Mouse (Mus musculus) thymus, postnatal 36 days (tissue): ENCODE results near the gene Rbl1.
A peak's percentile ranks its signal among the peaks of the same experiment; 100 is the strongest.

Experiments used
- DNase-seq, 2 experiments: peaks; one replicate each; pipeline ENCODE4 v3.0.0; 2022; ENCODE audit warnings: mixed read lengths in 2 of 2

Gene Rbl1

DNA sequence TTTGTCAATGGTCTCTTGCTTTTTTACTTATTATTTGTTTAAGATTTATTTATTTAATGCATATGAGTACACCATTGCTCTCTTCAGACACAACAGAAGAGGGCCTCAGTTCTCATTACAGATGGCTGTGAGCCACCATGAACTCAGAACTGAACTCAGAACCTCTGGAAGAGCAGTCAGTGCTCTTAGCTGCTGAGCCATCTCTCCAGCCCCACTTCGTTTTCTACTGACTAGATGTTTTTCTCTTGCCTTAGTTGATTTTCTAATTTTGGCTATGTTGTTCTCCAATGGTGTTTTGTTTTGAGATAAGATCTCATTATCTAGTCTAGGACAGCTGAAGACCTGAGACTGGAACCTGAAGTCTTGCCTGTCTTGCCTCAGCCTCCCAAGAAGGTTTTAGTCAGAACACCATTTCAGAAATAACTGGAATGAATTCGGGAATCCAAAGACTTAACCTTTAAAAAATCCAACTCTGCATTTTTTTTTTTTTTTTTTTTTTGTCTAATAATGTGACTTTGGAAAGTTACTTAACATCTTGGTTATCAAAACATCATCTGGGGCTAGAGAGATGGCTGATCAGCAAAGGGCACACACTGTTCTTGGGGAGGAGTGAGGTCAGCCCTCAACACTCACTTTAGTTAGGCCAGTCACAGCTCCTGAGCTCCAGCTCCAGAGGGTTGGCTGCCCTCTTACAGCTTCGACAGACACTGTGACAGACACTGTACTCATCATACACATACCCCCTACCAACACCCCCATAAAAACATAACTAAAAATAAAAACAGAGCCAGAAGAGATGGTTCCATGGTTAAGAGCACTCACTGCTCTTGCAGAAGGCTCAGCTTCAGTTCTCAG, 71.4 kb downstream of the Rbl1 start:
- DNase-seq = no peak

DNA sequence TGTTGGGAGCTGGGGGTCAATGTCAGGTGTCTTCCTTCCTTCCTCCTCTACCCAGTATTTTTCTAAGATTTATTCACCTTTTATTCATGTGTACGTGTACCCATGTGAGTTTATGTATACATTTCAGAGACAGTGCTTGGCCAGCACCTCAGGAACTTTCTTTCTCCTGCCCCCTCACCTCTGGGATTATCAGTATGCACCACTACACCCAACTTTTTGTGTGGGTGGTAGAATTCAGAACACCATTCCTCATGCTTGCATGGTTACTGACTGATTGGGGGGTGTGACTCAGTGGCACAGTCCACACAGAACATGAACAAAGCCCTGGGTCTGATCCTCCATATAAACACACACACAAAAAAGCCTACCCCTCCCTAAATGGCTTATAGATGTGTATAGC, 72.2 kb downstream of the Rbl1 start:
- DNase-seq = no peak

DNA sequence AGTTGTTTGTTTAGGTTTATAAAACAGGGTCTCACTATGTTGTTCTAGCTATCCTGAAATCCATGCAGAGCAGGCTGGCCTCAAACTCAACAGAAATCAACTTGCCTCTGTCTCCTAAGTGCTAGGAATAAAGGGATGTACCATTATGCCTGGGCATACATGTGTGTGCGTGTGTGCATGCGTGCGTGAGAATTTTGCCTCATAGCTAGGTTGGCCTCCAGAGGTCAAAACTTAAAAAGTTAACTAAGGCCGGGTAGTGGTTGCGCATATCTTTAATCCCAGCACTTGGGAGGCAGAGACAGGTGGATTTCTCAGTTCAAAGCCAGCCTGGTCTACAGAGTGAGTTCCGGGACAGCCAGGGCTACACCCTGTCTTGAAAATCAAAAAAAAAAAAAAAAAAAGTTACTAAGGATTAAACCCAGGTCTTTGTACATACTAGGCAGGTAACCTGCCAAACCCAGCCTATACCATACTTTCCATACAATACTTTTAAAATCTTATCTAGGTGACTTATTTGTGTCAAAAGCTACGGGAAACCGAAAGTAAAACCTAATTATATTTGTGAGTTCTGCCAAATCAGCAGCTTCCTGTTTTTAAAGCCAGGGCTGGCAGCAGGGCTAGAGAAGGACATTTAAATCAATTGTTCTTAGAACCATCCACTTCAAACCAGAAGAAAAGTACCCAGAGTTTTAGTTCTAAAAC, 73.4 kb downstream of the Rbl1 start:
- DNase-seq = no peak

GRCm38 (mm10) chr2:157129601-157130164, 74.7 kb downstream of the Rbl1 start:
- no peak for DNase-seq

- DNase-seq = no peak
Measured at GRCm38 (mm10) chr2:157129096-157129495, 75.2 kb downstream of the Rbl1 start.

DNA sequence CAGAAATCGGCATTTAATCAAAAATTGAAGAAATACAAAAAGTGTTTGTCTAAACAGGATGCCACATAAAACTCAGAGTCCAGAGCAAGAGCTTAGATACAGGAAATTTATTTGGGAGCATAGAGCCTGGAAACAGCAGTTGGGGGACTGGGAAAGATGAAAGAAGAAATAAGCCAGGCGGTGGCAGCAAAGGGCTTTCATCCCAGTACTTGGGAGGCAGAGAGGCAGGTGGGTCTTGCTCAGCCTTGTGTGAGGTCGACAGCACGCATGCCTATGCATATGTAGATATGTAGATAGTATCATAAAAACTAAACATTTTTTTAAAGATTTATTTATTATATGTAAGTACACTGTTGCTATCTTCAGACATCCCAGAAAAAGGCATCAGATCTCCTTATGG, 76.3 kb downstream of the Rbl1 start:
- DNase-seq = no peak

DNA sequence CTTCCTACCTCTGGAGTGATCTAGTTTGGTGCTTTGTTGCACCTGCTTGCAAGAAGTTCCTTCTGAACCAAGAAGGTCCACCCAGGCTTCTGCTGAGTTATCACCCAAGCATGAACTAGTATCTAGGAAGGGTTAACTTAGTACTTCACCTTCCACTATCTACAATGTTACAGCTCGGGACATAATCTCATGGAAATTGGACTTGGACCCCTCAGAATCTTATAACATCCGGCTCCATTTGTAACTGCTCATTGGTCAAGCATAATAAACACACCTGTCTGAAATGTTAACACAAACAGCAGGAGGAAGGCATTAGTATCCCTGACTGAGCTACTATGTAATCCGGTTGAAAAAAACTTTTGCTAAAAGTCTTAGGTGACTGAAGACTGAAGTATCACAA, 77.0 kb downstream of the Rbl1 start:
- DNase-seq = no peak

DNA sequence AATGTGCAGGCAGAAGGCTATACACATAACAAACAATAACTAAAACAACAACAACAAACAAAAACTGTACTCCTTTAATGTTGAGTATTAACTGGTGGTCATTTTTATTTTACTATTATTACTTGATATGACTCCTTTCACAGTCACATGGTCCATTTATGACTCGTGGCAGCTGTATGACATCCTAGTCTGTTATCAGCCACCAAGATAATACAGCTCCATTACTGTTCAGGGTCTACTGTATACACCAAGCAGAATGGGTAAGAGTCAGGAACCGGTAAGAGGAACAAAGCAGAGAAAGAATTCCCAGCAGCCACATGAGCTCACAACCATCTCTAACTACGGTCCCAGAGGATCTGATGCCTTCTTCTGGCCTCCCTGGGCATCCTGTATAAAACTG, 79.1 kb downstream of the Rbl1 start:
- no peak for DNase-seq

- DNase-seq = peak; percentile 24 to 65
Measured at GRCm38 (mm10) chr2:157121766-157122165, 82.6 kb downstream of the Rbl1 start.

GRCm38 (mm10) chr2:157119075-157119474, 85.3 kb downstream of the Rbl1 start:
- peak; percentile 21 to 35 for DNase-seq

DNA sequence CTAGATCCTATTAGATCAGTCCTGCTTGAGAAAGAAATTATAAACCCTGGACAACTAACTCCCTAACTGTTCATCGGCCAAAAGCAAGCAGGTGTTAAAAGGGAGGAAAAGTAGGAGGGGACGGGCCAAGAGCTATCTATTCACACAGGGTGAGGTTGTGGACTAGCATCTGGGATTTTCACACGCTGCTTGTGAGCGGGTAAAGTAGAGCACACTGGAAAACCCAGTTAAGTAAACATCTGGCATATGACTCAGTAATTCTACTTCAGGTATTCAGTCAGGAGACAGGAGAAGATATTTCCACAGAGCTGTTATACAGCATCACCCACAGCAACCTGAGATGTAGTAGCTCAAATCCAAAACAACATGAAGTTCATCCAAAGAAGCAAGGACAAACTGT, 85.8 kb downstream of the Rbl1 start:
- no peak for DNase-seq

DNA sequence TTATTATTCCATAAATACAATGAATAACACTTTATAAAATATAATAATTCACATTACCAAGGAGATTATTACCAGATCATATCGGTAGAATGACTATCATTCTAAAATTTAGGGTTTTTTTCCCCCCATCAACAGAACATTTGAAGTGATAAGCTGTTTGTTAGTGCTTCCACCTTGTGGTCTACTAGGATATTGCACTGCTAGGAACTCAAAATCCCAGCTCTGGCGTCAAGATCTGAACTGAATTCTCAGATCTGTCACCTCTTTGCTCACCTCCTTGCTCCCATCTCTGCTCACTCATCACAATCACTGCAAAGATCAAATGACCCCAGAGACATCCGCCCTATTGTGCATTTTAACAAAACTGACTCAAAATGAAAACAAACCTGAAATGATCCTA, 87.4 kb downstream of the Rbl1 start:
- no peak for DNase-seq

- DNase-seq = no peak
Measured at GRCm38 (mm10) chr2:157108236-157108635, 96.1 kb downstream of the Rbl1 start.

DNA sequence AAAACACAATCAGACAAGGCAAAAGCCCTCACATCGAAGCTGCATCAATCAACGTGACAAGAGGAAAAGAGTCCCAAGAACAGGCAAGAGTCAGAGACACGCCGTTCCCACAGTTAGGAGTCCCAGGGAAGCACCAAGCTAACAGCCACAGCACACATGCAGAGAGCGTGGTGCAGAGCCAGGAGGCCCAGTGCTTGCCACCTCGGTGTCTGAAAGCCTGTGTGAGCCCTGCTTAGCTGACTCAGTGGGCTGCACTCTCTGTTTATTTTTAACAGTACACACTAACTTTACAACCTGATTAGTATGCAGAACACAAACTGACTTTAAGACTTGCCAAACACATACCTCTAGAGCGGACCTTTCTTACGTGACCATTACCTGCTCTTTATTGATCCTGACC, 99.9 kb downstream of the Rbl1 start:
- no peak for DNase-seq

DNA sequence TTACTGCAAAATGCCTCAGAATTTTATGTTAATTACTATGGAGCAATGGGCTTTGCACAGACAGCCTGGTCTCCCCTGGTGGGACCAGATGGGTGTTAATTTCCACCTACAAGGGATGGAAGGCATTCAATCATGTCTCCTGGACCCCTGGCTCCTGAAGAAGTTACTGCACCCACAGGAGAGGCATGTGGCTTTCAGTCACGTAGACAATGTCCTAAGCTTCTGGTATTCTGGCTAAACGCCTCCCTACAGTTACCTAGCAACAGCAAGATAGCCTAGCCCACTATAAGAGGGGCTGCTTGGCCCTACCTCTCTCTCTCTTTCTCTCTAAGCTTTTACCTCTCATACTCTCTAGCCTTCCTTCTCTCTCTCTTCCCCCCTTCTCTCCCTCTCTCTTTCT, 102.1 kb downstream of the Rbl1 start:
- DNase-seq = no peak

DNA sequence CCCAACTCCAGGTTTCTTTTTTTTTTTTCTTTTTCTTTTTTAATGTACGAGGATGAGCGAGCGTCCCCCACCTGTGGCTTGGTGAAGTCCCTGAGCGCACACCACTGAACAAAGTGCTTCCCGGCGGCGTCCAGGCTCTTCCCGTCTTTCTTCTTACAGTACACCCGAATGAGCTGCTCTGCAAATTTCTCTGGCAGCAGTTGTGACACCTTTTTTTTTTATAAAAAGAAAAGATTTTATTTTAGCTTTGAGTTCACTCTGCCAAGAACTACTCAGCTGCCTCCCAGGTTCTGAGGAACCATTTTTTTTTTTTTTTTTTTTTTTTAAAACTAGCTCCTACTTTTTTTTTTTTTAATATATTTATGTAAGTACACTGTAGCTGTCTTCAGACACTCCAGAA, 102.7 kb downstream of the Rbl1 start:
- no peak for DNase-seq

- DNase-seq = no peak
Measured at GRCm38 (mm10) chr2:157100319-157100605, 104.1 kb downstream of the Rbl1 start.

- DNase-seq = no peak
Measured at GRCm38 (mm10) chr2:157099532-157100318, 104.6 kb downstream of the Rbl1 start.
